Mouse (Mus musculus): ENCODE results near the gene 4931409K22Rik. TPM values are rescaled to one million over a fixed set of nuclear protein-coding genes. Genes with fewer than 3 reads are reported as not detected.

The 4931409K22Rik gene
- total and polyA plus RNA-seq, 2 experiments from 2014 or later: 0.11 TPM; not detected in 1

DNA sequence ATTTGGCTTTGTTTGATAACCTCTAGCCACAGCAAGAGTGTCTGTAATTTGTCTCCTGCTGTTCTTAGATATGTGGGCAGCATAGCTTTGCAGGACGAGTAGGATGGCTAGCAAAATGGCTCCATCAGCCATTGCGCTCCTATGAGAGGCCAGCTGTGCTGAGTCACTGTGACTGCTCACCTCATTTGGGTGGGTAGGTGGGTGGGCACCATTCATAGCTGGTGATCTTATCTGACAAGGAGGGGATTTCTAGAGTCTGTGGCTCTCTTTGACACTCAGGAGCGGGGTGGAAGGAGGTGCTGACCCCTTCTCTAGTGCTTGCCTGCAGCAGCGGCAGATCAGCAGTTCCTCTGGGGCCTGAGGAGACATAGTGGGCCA, 30.6 kb upstream of the 4931409K22Rik start:
- 28% methylated on average over 4 of the region's 4 CpGs for WGBS
- peaks cover 10% of the 10 kb centered on the region for H3K4me1 ChIP-seq (ENCODE audit: insufficient read depth)
- no peaks in the 10 kb centered on the region for H3K27me3 ChIP-seq (ENCODE audit: insufficient read depth, low read length)
- no peaks in the 10 kb centered on the region for H3K9me3 ChIP-seq (ENCODE audit: low read length)
- ATAC-seq (peak; percentile 28), DNase-seq (peak; percentile 33)
- H3K4me2 ChIP-seq (ENCODE audit: low read depth): peak overlapping the region; percentile 88
- H3K27ac ChIP-seq (ENCODE audit: low read depth, low read length): peak overlapping the region; percentile 88
- H3K4me3 ChIP-seq (ENCODE audit: low read depth, low read length): peak overlapping the region; percentile 79
- no peak for TF ChIP-seq CTCF (IDR thresholded peaks at IDR 0.05; ENCODE audit: low read depth)
- peaks cover 35% of the 10 kb centered on the region for H3K36me3 ChIP-seq (ENCODE audit: insufficient read depth)
- peak overlapping the region; percentile 83 for H3K9ac ChIP-seq

DNA sequence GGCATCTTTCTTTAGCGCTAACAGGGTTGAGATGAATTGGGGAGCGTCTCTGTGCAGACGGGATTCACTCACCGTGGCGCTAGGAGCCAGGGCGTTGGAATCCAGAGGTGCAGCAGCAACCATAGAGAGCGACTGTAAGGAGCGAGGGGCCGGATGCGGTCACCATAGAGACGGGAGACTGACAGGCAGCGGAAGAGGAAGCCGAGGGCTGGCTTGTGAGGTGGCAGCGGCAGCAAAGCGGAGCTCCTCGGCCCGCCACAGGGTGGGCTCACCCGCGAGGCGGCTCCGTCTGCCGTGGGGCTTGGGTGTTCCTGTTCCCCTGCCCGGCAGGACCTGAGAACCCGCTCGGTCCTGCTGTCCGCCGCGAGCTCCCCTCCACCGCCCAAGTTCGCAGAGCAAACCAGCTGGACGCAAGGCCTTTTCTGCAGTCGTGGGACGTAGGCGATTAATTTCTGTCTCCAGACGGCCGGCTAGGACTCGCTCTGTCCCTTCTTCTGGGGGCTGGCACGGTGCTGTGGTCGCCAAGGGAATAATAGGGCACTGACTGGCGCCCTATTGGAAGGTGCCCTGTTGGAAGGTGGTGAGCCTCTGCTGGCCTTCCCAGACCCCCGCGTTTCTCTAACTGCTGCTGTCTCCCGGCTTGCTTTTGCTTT, 30.1 kb upstream of the 4931409K22Rik start, which contains the start of gene Chpf2:
Gene Chpf2, plus strand, starts transcription at position 195 of the 653 bp plus-strand sequence.
- Histone ChIP-seq H3K4me3 (ENCODE audit: low read depth, low read length) (peak within 1 kb of the TSS; percentile 79), H3K9ac (peak within 1 kb of the TSS; percentile 83), H3K9me3 (ENCODE audit: low read length) (no peaks in the 10 kb centered on the region), H3K4me2 (ENCODE audit: low read depth) (peak within 1 kb of the TSS; percentile 88), H3K27me3 (ENCODE audit: insufficient read depth, low read length) (no peaks in the 10 kb centered on the region), H3K4me1 (ENCODE audit: insufficient read depth) (peaks cover 10% of the 10 kb centered on the region), H3K27ac (ENCODE audit: low read depth, low read length) (peak within 1 kb of the TSS; percentile 88), H3K36me3 (ENCODE audit: insufficient read depth) (peaks cover 30% of the 10 kb centered on the region)
- WGBS: under 1% methylated on average over 43 of the region's 43 CpGs
- DNase-seq: peak; percentile 91
- peak; percentile 36; the same call in 1 of the 2 replicates for TF ChIP-seq CTCF (IDR thresholded peaks at IDR 0.05; ENCODE audit: low read depth)
- ATAC-seq: peak; percentile 96

DNA sequence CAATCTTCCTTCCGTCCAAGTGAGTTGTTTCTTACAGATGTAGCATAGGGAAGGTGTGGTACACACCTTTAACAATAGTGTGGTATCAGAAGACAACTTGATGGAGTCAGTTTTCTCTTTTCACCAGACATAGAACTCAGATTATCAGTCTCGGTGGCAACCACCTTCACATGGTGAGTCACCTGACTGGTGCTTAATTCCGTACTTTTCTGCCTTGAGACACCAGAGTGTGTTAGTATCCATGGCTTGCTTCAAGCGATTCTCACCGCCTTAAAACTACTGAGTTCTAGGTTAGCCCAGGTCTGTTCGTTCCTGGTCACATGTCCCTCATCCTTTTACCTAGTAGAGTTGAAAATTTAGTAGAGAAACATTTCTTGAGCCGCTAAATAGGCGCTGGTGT, 29.5 kb upstream of the 4931409K22Rik start:
- DNase-seq: peak; percentile 34
- peak overlapping the region; percentile 88 for H3K4me2 ChIP-seq (ENCODE audit: low read depth)
- peak; percentile 37; the same call in 1 of the 2 replicates for ATAC-seq
- TF ChIP-seq CTCF (IDR thresholded peaks at IDR 0.05; ENCODE audit: low read depth): no peak
- peak overlapping the region; percentile 79 for H3K4me3 ChIP-seq (ENCODE audit: low read depth, low read length)
- peak overlapping the region; percentile 88 for H3K27ac ChIP-seq (ENCODE audit: low read depth, low read length)
- 6% methylated on average over 8 of the region's 8 CpGs for WGBS
- H3K36me3 ChIP-seq (ENCODE audit: insufficient read depth): peaks cover 24% of the 10 kb centered on the region
- peaks cover 10% of the 10 kb centered on the region for H3K4me1 ChIP-seq (ENCODE audit: insufficient read depth)
- H3K27me3 ChIP-seq (ENCODE audit: insufficient read depth, low read length): no peaks in the 10 kb centered on the region
- peak overlapping the region; percentile 83 for H3K9ac ChIP-seq
- H3K9me3 ChIP-seq (ENCODE audit: low read length): no peaks in the 10 kb centered on the region

DNA sequence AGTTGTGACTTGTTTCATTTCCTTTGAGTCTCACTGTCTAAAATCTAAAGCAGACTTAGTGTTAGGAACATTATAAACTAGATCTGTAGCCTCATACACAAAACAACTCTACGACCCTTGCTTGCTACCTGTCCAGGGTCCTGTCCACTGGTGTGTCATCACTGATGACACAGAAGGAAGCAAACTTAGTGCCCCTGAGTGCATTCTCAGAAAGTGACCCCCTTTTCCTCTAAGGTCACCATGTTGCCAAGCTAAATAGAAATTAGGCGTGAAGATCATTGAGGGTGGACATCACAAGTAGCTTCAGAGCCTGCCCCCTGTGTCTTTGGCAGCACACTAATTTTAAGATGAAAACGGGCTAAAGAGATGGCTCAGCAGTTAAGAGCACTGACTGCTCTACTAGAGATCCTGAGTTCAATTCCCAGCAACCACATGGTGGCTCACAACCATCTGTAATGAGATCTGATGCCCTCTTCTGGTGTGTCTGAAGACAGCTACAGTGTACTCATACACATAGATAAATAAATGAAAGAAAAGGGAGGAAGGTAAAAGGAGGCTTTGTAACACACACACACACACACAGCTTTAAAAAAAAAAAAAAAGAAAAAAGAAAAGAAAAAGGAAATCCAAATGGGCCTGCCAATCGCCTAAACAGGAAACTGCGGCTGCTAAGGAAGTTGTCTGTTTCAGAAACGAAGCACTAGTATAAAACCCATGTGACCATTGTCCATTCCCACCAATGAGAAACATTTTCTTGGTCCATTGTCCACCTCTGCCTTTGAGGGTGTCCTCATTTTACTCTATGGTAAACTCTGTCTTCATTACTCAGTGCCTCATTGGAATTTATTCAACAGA, 21.7 kb upstream of the 4931409K22Rik start:
- peaks cover 16% of the 10 kb centered on the region for H3K36me3 ChIP-seq (ENCODE audit: insufficient read depth)
- DNase-seq (no peak), ATAC-seq (no peak)
- no peak overlapping the region for H3K27ac ChIP-seq (ENCODE audit: low read depth, low read length)
- H3K9me3 ChIP-seq (ENCODE audit: low read length): no peaks in the 10 kb centered on the region
- no peaks in the 10 kb centered on the region for H3K27me3 ChIP-seq (ENCODE audit: insufficient read depth, low read length)
- peaks cover 8% of the 10 kb centered on the region; the same call in 1 of the 2 replicates for H3K4me1 ChIP-seq (ENCODE audit: insufficient read depth)
- 70% methylated on average over 6 of the region's 6 CpGs for WGBS
- H3K9ac ChIP-seq: peak overlapping the region; percentile 25; the same call in 1 of the 2 replicates
- H3K4me3 ChIP-seq (ENCODE audit: low read depth, low read length): peak overlapping the region; percentile 56
- no peak; the same call in 1 of the 2 replicates for TF ChIP-seq CTCF (IDR thresholded peaks at IDR 0.05; ENCODE audit: low read depth)
- H3K4me2 ChIP-seq (ENCODE audit: low read depth): peak overlapping the region; percentile 64

DNA sequence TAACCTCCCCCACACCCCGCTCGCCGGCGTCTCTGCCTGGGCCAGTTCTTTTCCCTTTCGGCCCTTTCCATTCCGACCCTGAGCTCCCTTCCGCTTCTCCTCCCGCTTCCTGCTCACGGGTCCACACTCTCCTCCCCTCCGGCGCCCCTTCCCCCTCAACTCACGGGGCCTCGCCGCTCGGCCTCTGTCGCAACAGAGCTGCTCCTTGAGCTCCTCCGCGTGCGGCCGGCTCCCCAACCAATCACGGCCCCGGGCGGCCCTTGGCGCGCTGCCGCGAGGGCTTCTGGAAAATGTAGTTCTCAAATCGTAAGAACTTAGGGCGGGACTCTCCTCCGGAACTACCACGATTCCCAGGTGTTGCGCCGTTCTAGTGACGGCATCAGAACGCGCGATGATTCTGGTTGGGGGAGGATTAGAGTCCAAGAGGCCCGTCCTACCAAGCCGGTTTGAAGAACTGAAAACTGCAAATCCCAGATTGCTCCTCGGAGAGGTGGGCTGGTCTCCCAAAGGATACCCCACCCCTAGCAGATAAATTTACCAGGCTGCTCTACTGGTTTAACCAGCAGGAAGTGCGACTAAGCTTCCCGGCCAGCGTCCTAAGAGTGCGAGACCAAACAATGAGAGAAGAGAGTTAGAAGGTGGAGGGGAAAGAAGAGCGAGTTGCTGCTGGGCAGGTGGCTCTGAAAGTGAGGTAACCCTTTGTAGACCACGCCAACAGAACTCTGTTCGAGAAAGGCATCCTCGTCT, 20.7 kb upstream of the 4931409K22Rik start, which contains the start of gene Abcf2:
Gene Abcf2, minus strand, starts transcription at position 285 of the 747 bp plus-strand sequence.
- no peaks in the 10 kb centered on the region for H3K9me3 ChIP-seq (ENCODE audit: low read length)
- H3K9ac ChIP-seq: peak within 1 kb of the TSS; percentile 53
- peak; percentile 100 for DNase-seq
- H3K4me1 ChIP-seq (ENCODE audit: insufficient read depth): peaks cover 8% of the 10 kb centered on the region; the same call in 1 of the 2 replicates
- H3K27me3 ChIP-seq (ENCODE audit: insufficient read depth, low read length): no peaks in the 10 kb centered on the region
- H3K4me2 ChIP-seq (ENCODE audit: low read depth): peak within 1 kb of the TSS; percentile 83
- peaks cover 26% of the 10 kb centered on the region for H3K36me3 ChIP-seq (ENCODE audit: insufficient read depth)
- TF ChIP-seq CTCF (IDR thresholded peaks at IDR 0.05; ENCODE audit: low read depth): no peak
- under 1% methylated on average over 48 of the region's 48 CpGs for WGBS
- peak within 1 kb of the TSS; percentile 56 for H3K4me3 ChIP-seq (ENCODE audit: low read depth, low read length)
- ATAC-seq: peak; percentile 97
- H3K27ac ChIP-seq (ENCODE audit: low read depth, low read length): peak within 1 kb of the TSS; percentile 58; the same call in 1 of the 2 replicates

DNA sequence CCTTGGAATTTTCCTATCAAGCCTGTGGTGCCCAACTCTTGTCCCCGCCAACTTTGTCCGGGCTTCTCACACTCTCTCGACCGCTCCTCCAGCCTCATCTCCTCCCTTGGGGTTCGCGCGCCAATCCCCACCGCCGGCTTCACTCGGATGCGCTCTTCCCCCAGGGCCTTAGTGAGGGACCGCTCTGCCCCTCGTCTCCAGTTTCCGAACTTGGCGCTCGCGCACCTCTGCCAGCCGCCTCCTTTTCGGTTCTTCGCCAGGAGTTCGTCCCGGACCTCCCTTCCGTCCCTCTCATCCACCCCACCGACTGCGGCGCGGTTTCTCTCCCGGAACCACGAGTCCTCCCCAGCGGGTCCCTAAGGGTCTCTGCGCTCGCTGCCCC, 20.2 kb upstream of the 4931409K22Rik start:
- Histone ChIP-seq H3K4me1 (ENCODE audit: insufficient read depth) (peaks cover 8% of the 10 kb centered on the region; the same call in 1 of the 2 replicates), H3K27ac (ENCODE audit: low read depth, low read length) (no peak overlapping the region), H3K9ac (peak overlapping the region; percentile 53), H3K4me2 (ENCODE audit: low read depth) (peak overlapping the region; percentile 83), H3K9me3 (ENCODE audit: low read length) (no peaks in the 10 kb centered on the region), H3K36me3 (ENCODE audit: insufficient read depth) (peaks cover 31% of the 10 kb centered on the region), H3K27me3 (ENCODE audit: insufficient read depth, low read length) (no peaks in the 10 kb centered on the region), H3K4me3 (ENCODE audit: low read depth, low read length) (peak overlapping the region; percentile 56)
- no peak; the same call in 1 of the 2 replicates for TF ChIP-seq CTCF (IDR thresholded peaks at IDR 0.05; ENCODE audit: low read depth)
- 1% methylated on average over 32 of the region's 32 CpGs for WGBS
- no peak for DNase-seq
- ATAC-seq: peak; percentile 14

Data from forebrain, postnatal 0 days (tissue).